Mouse (Mus musculus) CH12.LX (cell line): ENCODE measurements around the gene Lce3d. TPM values are rescaled to one million over a fixed set of nuclear protein-coding genes. Genes with fewer than 3 reads are reported as not detected.

ENCODE experiments used
- DNase-seq: peaks from one replicate; pipeline ENCODE4 v3.0.0-alpha.2; 2013; ENCODE audit errors: extremely low read depth
- H3K27ac ChIP-seq: 2 replicates; pipeline ENCODE4 v1.5.1; 2012; ENCODE audit warnings: low read depth, mild to moderate bottlenecking, control low read depth, moderate library complexity; ENCODE audit not compliant: insufficient read depth
- H3K27me3 ChIP-seq: replicated peaks from 2 replicates; pipeline ENCODE3; 2012; ENCODE audit warnings: inconsistent platforms
- H3K36me3 ChIP-seq, 2 experiments: replicated peaks in 1 of 2; 2 replicates each; pipeline versions ENCODE3 to v1.6.1; 2012; ENCODE audit warnings: inconsistent platforms in 1 of 2, low read length in 1 of 2, mild to moderate bottlenecking in 1 of 2, mixed read lengths in 1 of 2, moderate library complexity in 1 of 2; ENCODE audit not compliant: control insufficient read depth in 1 of 2, insufficient read depth in 1 of 2
- H3K4me1 ChIP-seq, 2 experiments: 2 replicates each; pipeline ENCODE4 v1.6.1; 2012; ENCODE audit warnings: inconsistent platforms in 1 of 2, moderate library complexity in 1 of 2; ENCODE audit not compliant: insufficient read depth in 2 of 2, control insufficient read depth in 1 of 2
- H3K4me2 ChIP-seq: 2 replicates; pipeline ENCODE4 v1.6.1; 2012; ENCODE audit warnings: low read depth, mild to moderate bottlenecking, control low read depth; ENCODE audit not compliant: poor library complexity, insufficient read depth, severe bottlenecking
- H3K4me3 ChIP-seq, 3 experiments: fragments of 150-350 bp in 1 of 3; sonication (generic) in 1 of 3; replicated peaks in 1 of 3; 2 replicates each; pipeline versions ENCODE3 to v1.5.1; 2011 to 2012; ENCODE audit warnings: low read depth in 2 of 3, low read length in 2 of 3, mild to moderate bottlenecking in 2 of 3, moderate library complexity in 2 of 3, control low read depth in 1 of 3, improper control_type of control experiment in 1 of 3, inconsistent platforms in 1 of 3, mixed read lengths in 1 of 3; ENCODE audit not compliant: poor library complexity in 1 of 3
- H3K79me2 ChIP-seq: replicated peaks from 2 replicates; pipeline ENCODE4 v1.6.1; 2012; ENCODE audit warnings: mild to moderate bottlenecking, moderate library complexity; ENCODE audit not compliant: control insufficient read depth, poor library complexity, insufficient read depth, severe bottlenecking; ENCODE audit errors: extremely low read depth
- H3K9ac ChIP-seq: 2 replicates; pipeline ENCODE4 v1.6.1; 2012; ENCODE audit warnings: low read depth, mild to moderate bottlenecking, control low read depth, moderate library complexity; ENCODE audit not compliant: insufficient read depth
- H3K9me3 ChIP-seq: replicated peaks from 2 replicates; pipeline ENCODE3; 2012; ENCODE audit warnings: low read length, inconsistent platforms, mixed read lengths
- BHLHE40 ChIP-seq: IDR thresholded peaks from 2 replicates; pipeline ENCODE4 v1.6.1; 2011; ENCODE audit warnings: mild to moderate bottlenecking, low read depth, low read length, improper control_type of control experiment
- CHD1 ChIP-seq: IDR thresholded peaks from 2 replicates; pipeline ENCODE4 v1.6.1; 2012; ENCODE audit warnings: low read depth, low read length, improper control_type of control experiment, inconsistent platforms
- CHD2 ChIP-seq: IDR thresholded peaks from 2 replicates; pipeline ENCODE4 v1.6.1; 2011; ENCODE audit warnings: low read length, improper control_type of control experiment
- CTCF ChIP-seq, 2 experiments: IDR thresholded peaks in 1 of 2; conservative IDR thresholded peaks in 1 of 2; 2 replicates each; pipeline ENCODE4 v1.5.1; 2011 to 2012; ENCODE audit warnings: low read depth in 2 of 2, low read length in 2 of 2, improper control_type of control experiment in 1 of 2, inconsistent platforms in 1 of 2, mild to moderate bottlenecking in 1 of 2, moderate library complexity in 1 of 2
- E2F4 ChIP-seq: IDR thresholded peaks from 2 replicates; pipeline ENCODE4 v1.6.1; 2011; ENCODE audit warnings: low read depth, low read length, improper control_type of control experiment; ENCODE audit not compliant: insufficient replicate concordance
- ELF1 ChIP-seq: IDR thresholded peaks from 2 replicates; pipeline ENCODE4 v1.6.1; 2014; ENCODE audit warnings: low read depth, mild to moderate bottlenecking, inconsistent platforms, low read length, improper control_type of control experiment
- GABPA ChIP-seq: IDR thresholded peaks from 2 replicates; pipeline ENCODE4 v1.6.1; 2012; ENCODE audit warnings: low read depth, low read length, improper control_type of control experiment, inconsistent platforms; ENCODE audit not compliant: insufficient replicate concordance
- IRF4 ChIP-seq: IDR thresholded peaks from 2 replicates; pipeline ENCODE4 v1.6.1; 2014; ENCODE audit warnings: low read depth, mild to moderate bottlenecking, inconsistent platforms, low read length, improper control_type of control experiment
- JUND ChIP-seq: conservative IDR thresholded peaks from 2 replicates; pipeline ENCODE4 v1.6.1; 2011; ENCODE audit warnings: low read depth, low read length, improper control_type of control experiment
- MAFK ChIP-seq: IDR thresholded peaks from 2 replicates; pipeline ENCODE4 v1.6.1; 2011; ENCODE audit warnings: low read length, improper control_type of control experiment; ENCODE audit not compliant: insufficient replicate concordance
- NELFE ChIP-seq: IDR thresholded peaks from 2 replicates; pipeline ENCODE4 v1.6.1; 2011; ENCODE audit warnings: low read depth, low read length, improper control_type of control experiment
- RAD21 ChIP-seq: IDR thresholded peaks from 2 replicates; pipeline ENCODE4 v1.6.1; 2011; ENCODE audit warnings: low read depth, mild to moderate bottlenecking, low read length, improper control_type of control experiment, moderate library complexity
- SMC3 ChIP-seq: IDR thresholded peaks from 2 replicates; pipeline ENCODE4 v1.6.1; 2011; ENCODE audit warnings: low read depth, low read length, improper control_type of control experiment
- TBP ChIP-seq: conservative IDR thresholded peaks from 2 replicates; pipeline ENCODE4 v1.6.1; 2011; ENCODE audit warnings: low read depth, low read length, improper control_type of control experiment
- UBTF ChIP-seq: IDR thresholded peaks from 2 replicates; pipeline ENCODE4 v1.6.1; 2012; ENCODE audit warnings: low read depth, mild to moderate bottlenecking, inconsistent platforms, low read length, improper control_type of control experiment, moderate library complexity
- USF1 ChIP-seq: IDR thresholded peaks from 2 replicates; pipeline ENCODE4 v1.6.1; 2014; ENCODE audit warnings: low read depth, mild to moderate bottlenecking, inconsistent platforms, low read length, improper control_type of control experiment
- USF2 ChIP-seq: conservative IDR thresholded peaks from 2 replicates; pipeline ENCODE4 v1.6.1; 2011; ENCODE audit warnings: low read depth, low read length, improper control_type of control experiment
- ZNF384 ChIP-seq: IDR thresholded peaks from 2 replicates; pipeline ENCODE4 v1.6.1; 2012; ENCODE audit warnings: low read depth, low read length, improper control_type of control experiment, inconsistent platforms
- dilution Hi-C: fragments of 300-500 bp; cut with MboI; formaldehyde crosslinking; loops from 2 replicates; pipeline ENCODE4 v1.14.3; 2020; ENCODE audit warnings: low sequenced_read_pairs; ENCODE audit not compliant: extremely low pct_unique_long_range_greater_than_20kb, extremely low pct_ligation_motif_present
- in situ Hi-C: fragments of 300-500 bp; cut with MboI; formaldehyde crosslinking; loops from 3 replicates; pipeline ENCODE4 v1.14.3; 2019; ENCODE audit warnings: low sequenced_read_pairs, low pct_ligation_motif_present, low pct_unique_long_range_greater_than_20kb, mixed read lengths
- polyA plus RNA-seq: library from polyadenylated mRNA; unstranded; fragments of >175 nt; gene quantifications from 2 replicates; pipeline ENCODE4 v1.2.1, GENCODE M21; 2012; ENCODE audit warnings: low read depth; ENCODE audit not compliant: insufficient read length
- total RNA-seq, 2 experiments: library from RNA; depleted of rRNA; stranded (reverse); fragments of 300-350 nt in 1 of 2; fragments of >200 nt in 1 of 2; gene quantifications; 2 replicates each; pipeline ENCODE4 v1.2.3; 2012 to 2014

The Lce3d gene
- total and polyA plus RNA-seq, 3 experiments, result not detected

GRCm38 (mm10) chr3:92920364-92920763 lies 36.8 kb upstream of the Lce3d start:
- no peaks in the 10 kb centered on the region for H3K36me3 ChIP-seq
- in situ Hi-C loops (no loop called here), dilution Hi-C loops (no loop called here)
- no peak for TF ChIP-seq USF2
- TF ChIP-seq GABPA, result no peak
- no peak for TF ChIP-seq E2F4
- no peak for TF ChIP-seq USF1
- TF ChIP-seq CHD2, result no peak
- TF ChIP-seq NELFE, result no peak
- no peak for TF ChIP-seq CHD1
- TF ChIP-seq JUND, result no peak
- TF ChIP-seq MAFK, result no peak
- peak; percentile 40 for TF ChIP-seq RAD21
- TF ChIP-seq CTCF (conservative IDR thresholded peaks at IDR 0.05 in 1 of 2, IDR thresholded peaks at IDR 0.05 in 1 of 2; ENCODE audit: low read depth in 2 of 2, low read length in 2 of 2), result peak; percentile 47 to 61
- peak; percentile 24; the same call in 1 of the 2 replicates for TF ChIP-seq SMC3
- H3K9ac ChIP-seq, result no peak overlapping the region
- H3K4me3 ChIP-seq, result no peak overlapping the region
- DNase-seq, result peak; percentile 59
- no peaks in the 10 kb centered on the region for H3K4me1 ChIP-seq
- no peaks in the 10 kb centered on the region for H3K27me3 ChIP-seq
- H3K27ac ChIP-seq, result no peak overlapping the region
- no peaks in the 10 kb centered on the region for H3K9me3 ChIP-seq
- H3K79me2 ChIP-seq, result no peaks in the 10 kb centered on the region
- no peak overlapping the region for H3K4me2 ChIP-seq

DNA sequence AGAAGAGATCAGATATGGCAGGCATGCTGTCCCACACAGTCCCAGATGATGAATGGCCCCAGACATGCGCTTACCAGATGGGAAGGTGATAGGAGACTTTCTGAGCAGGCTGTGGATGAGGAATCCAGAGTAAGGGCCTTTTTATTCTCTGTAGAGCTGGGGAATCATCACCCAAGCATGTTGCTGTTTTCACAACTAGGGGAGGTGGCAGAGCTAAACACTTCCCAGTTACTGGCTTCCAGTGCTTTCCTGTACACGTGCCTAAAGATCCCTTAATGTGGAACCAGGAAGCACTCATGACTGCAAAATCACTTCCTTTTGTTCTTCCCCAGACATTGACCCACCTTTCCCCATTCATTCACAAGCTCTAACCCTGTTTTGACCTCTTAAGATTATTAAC lies 31.1 kb upstream of the Lce3d start, which contains the start of gene Lce3a:
Gene Lce3a, minus strand, starts transcription at position 101 of the 400 bp plus-strand sequence.
- no peak within 1 kb of the TSS for H3K4me3 ChIP-seq
- in situ Hi-C loops (no loop called here), dilution Hi-C loops (no loop called here)
- TF ChIP-seq CHD2, result no peak
- TF ChIP-seq USF2, result no peak
- no peak for TF ChIP-seq SMC3
- no peak for TF ChIP-seq JUND
- no peak for TF ChIP-seq UBTF
- no peak for TF ChIP-seq E2F4
- no peak for TF ChIP-seq ZNF384
- H3K36me3 ChIP-seq, result no peaks in the 10 kb centered on the region
- DNase-seq, result no peak
- H3K4me2 ChIP-seq, result no peak within 1 kb of the TSS
- H3K27ac ChIP-seq, result no peak within 1 kb of the TSS
- no peaks in the 10 kb centered on the region for H3K4me1 ChIP-seq
- H3K79me2 ChIP-seq, result no peaks in the 10 kb centered on the region
- no peaks in the 10 kb centered on the region for H3K27me3 ChIP-seq
- H3K9ac ChIP-seq, result no peak within 1 kb of the TSS
- H3K9me3 ChIP-seq, result no peaks in the 10 kb centered on the region

DNA sequence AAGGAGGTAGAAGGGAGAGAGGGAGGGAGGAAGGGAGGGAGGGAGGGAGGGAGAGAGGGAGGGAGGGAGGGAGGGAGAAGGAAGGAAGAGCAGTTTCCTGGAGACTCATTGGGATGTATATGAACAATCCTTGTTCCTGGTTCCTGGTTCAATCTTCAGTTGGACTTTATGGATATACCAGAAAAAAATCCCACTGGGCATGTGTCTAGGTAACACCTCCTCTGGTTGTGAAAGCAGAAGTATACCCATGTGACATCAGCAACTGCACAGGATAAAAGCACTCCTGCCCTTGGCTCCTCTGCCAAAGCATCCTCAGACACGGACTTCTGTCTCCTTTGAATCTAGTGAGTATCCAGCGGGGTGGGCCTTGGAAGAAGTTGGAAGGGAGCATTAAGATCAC lies 24.5 kb upstream of the Lce3d start, which contains the start of gene Lce3b:
Gene Lce3b, plus strand, starts transcription at position 301 of the 400 bp plus-strand sequence.
- in situ Hi-C loops, result no loop called here
- no peak within 1 kb of the TSS for H3K4me3 ChIP-seq
- H3K4me2 ChIP-seq, result no peak within 1 kb of the TSS
- no peak for DNase-seq
- H3K4me1 ChIP-seq, result no peaks in the 10 kb centered on the region
- H3K79me2 ChIP-seq, result no peaks in the 10 kb centered on the region
- no peak within 1 kb of the TSS for H3K9ac ChIP-seq
- TF ChIP-seq USF2, result no peak
- no peak for TF ChIP-seq BHLHE40
- TF ChIP-seq RAD21, result no peak
- TF ChIP-seq SMC3, result no peak
- no peak for TF ChIP-seq ELF1
- TF ChIP-seq IRF4, result no peak
- TF ChIP-seq CHD1, result no peak
- TF ChIP-seq TBP, result no peak
- no peaks in the 10 kb centered on the region for H3K27me3 ChIP-seq
- no peaks in the 10 kb centered on the region for H3K36me3 ChIP-seq
- no peaks in the 10 kb centered on the region for H3K9me3 ChIP-seq
- no peak within 1 kb of the TSS for H3K27ac ChIP-seq
- dilution Hi-C loops, result no loop called here
